ENCODE assay signal across 11 mouse cellular contexts in the genomic region with DNA sequence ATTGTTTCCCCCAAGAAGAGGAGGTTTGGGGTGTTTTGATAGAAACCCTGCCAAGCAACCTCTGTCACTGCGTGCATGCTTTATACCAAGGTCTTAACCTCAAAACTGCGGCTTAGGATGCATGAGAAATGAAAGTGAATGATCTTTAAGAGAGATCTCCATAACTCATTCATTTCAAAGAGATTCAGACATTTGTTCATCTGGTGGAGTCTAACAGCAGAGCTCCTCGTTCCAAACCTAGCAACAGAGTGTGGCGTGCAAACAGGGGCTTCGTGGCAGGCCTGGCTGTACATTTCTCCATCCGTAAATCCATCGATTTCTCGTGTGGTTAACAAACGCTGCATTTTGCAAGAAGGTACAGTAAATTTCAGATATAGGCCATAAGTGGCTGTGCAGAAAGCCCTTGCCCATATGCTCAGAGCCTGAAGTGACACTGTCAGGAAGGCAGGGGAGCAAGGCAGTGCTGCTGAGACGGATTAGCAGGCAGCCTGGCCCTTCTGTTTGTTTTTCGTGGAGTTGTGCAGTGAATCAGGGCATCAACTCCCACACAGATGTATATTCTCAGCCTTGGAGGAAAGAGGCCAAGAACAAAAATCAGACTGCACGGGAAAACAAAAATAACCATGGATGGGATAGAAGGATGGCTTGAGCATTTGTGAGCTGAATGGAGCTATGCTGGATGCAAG.
DNase-seq lines count a peak whose midpoint lies in the region; ATAC-seq lines count a peak whose summit lies in the region.
"Had no signal": no experiment of that assay in that cellular context is flagged by ENCODE, and none has a peak within 500 bp of the region (broad histone marks: within the 10 kb centered on the region; RNA-seq: fewer than 3 reads in every experiment).

No protein-coding gene starts in this region.

- H3K4me1 ChIP-seq in midbrain, embryonic 10.5 days, result peaks cover 23% of the 10 kb centered on the region
- H3K4me1 ChIP-seq in midbrain, embryonic 15.5 days, result 0 out of 2 replicates have a peak, but pooled peaks cover 9% of the 10 kb centered on the region
- no peaks in the 10 kb centered on the region; the same call in 1 of the 2 replicates for H3K4me1 ChIP-seq in forebrain, embryonic 16.5 days (replicated peaks; ENCODE audit: control insufficient read depth, insufficient read depth, low read length)
- H3K4me1 ChIP-seq in liver, embryonic 12.5 days, result no peaks in the 10 kb centered on the region

- H3K36me3 ChIP-seq in midbrain, embryonic 10.5 days, result no peaks in the 10 kb centered on the region
- no peaks in the 10 kb centered on the region for H3K36me3 ChIP-seq in midbrain, embryonic 15.5 days (replicated peaks)
- H3K36me3 ChIP-seq in forebrain, embryonic 16.5 days (ENCODE audit: control insufficient read depth, insufficient read depth), result no peaks in the 10 kb centered on the region
- no peaks in the 10 kb centered on the region for H3K36me3 ChIP-seq in liver, embryonic 12.5 days
- H3K36me3 ChIP-seq: limb, embryonic 13.5 days; midbrain, embryonic 12.5 days had no signal

- H3K9ac ChIP-seq in midbrain, embryonic 15.5 days, result no peak overlapping the region
- no peak overlapping the region for H3K9ac ChIP-seq in forebrain, embryonic 16.5 days (replicated peaks; ENCODE audit: low read depth, low read length)
- no peak overlapping the region for H3K9ac ChIP-seq in liver, embryonic 12.5 days
- H3K9ac ChIP-seq: limb, embryonic 13.5 days; midbrain, embryonic 12.5 days had no signal

- no peak overlapping the region for H3K4me3 ChIP-seq in midbrain, embryonic 10.5 days
- H3K4me3 ChIP-seq in midbrain, embryonic 15.5 days, result no peak overlapping the region
- H3K4me3 ChIP-seq in forebrain, embryonic 16.5 days (replicated peaks; ENCODE audit: low read length), result no peak overlapping the region
- no peak overlapping the region for H3K4me3 ChIP-seq in liver, embryonic 12.5 days
- H3K4me3 ChIP-seq: limb, embryonic 13.5 days; midbrain, embryonic 12.5 days had no signal

- H3K4me2 ChIP-seq in midbrain, embryonic 15.5 days, result no peak overlapping the region
- H3K4me2 ChIP-seq in forebrain, embryonic 16.5 days (ENCODE audit: low read length), result no peak overlapping the region
- H3K4me2 ChIP-seq in liver, embryonic 12.5 days, result no peak overlapping the region
- H3K4me2 ChIP-seq: limb, embryonic 13.5 days; midbrain, embryonic 12.5 days had no signal

- DNase-seq in midbrain, embryonic 10.5 days (ENCODE audit: low spot score), result peak; percentile 24
- DNase-seq in left cerebral cortex, adult 9 months (ENCODE audit: low spot score in 2 of 2), result peak; percentile 61 to 80
- DNase-seq in right cerebral cortex, postnatal 36 days (ENCODE audit: low spot score in 2 of 2), result peak; percentile 50 to 76
- DNase-seq in adrenal gland, adult (ENCODE audit: inconsistent age in 2 of 2, low spot score in 1 of 2), result no peak
- no peak for DNase-seq in heart, postnatal 4 days

- peak overlapping the region; percentile 46; the same call in 1 of the 2 replicates for H3K27ac ChIP-seq in midbrain, embryonic 10.5 days (replicated peaks)
- H3K27ac ChIP-seq in midbrain, embryonic 15.5 days, result no peak overlapping the region
- H3K27ac ChIP-seq in forebrain, embryonic 16.5 days (ENCODE audit: low read length), result peak overlapping the region; percentile 65
- H3K27ac ChIP-seq in liver, embryonic 12.5 days, result no peak overlapping the region
- H3K27ac ChIP-seq: limb, embryonic 13.5 days; midbrain, embryonic 12.5 days had no signal

- 70% methylated on average over 12 of the region's 12 CpGs for WGBS in midbrain, embryonic 10.5 days
- WGBS in midbrain, embryonic 15.5 days, result 55% methylated on average over 12 of the region's 12 CpGs
- 67% methylated on average over 12 of the region's 12 CpGs for WGBS in forebrain, embryonic 16.5 days
- 73% methylated on average over 12 of the region's 12 CpGs for WGBS in liver, embryonic 12.5 days (ENCODE audit: insufficient replicate concordance)

- H3K27me3 ChIP-seq in midbrain, embryonic 10.5 days (ENCODE audit: low read depth, poor library complexity, severe bottlenecking), result no peaks in the 10 kb centered on the region
- no peaks in the 10 kb centered on the region for H3K27me3 ChIP-seq in midbrain, embryonic 15.5 days (replicated peaks)
- no peaks in the 10 kb centered on the region for H3K27me3 ChIP-seq in forebrain, embryonic 16.5 days (replicated peaks; ENCODE audit: control insufficient read depth, insufficient read depth, low read length)
- H3K27me3 ChIP-seq in liver, embryonic 12.5 days (replicated peaks), result no peaks in the 10 kb centered on the region
- H3K27me3 ChIP-seq: limb, embryonic 13.5 days; midbrain, embryonic 12.5 days; Patski had no signal

- H3K9me3 ChIP-seq in midbrain, embryonic 10.5 days (replicated peaks), result no peaks in the 10 kb centered on the region
- H3K9me3 ChIP-seq in midbrain, embryonic 15.5 days, result no peaks in the 10 kb centered on the region
- no peaks in the 10 kb centered on the region for H3K9me3 ChIP-seq in forebrain, embryonic 16.5 days (ENCODE audit: control insufficient read depth, low read length)
- no peaks in the 10 kb centered on the region for H3K9me3 ChIP-seq in liver, embryonic 12.5 days (replicated peaks)
- H3K9me3 ChIP-seq: limb, embryonic 13.5 days; midbrain, embryonic 12.5 days had no signal

- ATAC-seq in midbrain, embryonic 15.5 days (replicated peaks), result no peak
- peak; percentile 75 for ATAC-seq in forebrain, embryonic 16.5 days
- no peak for ATAC-seq in liver, embryonic 12.5 days
- ATAC-seq: Patski had no signal

Comparison
In these comparisons a context has a peak if more than half of its experiments do, and no peak if none do; other contexts are left out.
1. H3K27ac ChIP-seq: peak in midbrain, embryonic 10.5 days (single experiment) and forebrain, embryonic 16.5 days (single experiment); none in midbrain, embryonic 15.5 days (single experiment) and liver, embryonic 12.5 days (single experiment).
2. DNase-seq: peak in midbrain, embryonic 10.5 days (single experiment), left cerebral cortex, adult 9 months (2 of 2) and right cerebral cortex, postnatal 36 days (2 of 2); none in adrenal gland, adult (0 of 2) and heart, postnatal 4 days (single experiment).